7 mouse cellular contexts compared by ENCODE assay signal in the genomic region with DNA sequence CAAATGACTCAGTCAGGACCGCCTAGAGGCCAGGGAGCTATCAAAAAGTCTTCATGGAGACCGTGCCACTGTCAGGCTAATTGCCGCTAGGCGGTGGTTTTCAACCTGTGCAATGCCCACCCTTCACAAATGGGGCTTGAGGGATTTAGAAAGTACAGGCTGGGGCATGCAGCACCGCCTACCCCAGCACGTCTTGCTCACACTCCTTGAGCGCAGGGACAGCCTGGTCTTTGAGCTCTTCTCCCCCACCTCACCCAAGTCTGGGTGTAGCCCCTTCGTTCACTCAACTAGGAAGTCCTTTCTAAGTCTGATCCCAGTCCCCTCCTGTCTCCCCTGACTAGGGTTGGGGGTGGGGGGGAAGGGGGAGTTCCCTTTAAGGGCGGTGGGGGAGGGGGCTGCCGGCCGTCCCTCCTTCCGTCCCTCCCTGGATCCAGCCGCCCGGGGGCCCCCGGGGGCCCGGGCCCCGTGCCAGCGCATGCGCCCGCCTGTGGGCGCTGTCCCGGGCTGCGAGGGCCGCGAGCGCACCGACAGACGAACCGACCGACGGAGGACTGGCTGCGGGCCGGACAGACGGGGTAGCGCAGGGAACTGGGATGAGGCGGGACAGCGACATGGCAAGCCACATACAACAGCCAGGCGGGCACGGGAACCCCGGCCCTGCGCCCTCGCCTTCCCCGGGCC. TPM values are rescaled to one million over a fixed set of nuclear protein-coding genes. Genes with fewer than 3 reads are reported as not detected.
A peak's percentile ranks its signal among the peaks of the same experiment; 100 is the strongest.
DNase-seq lines count a peak whose midpoint lies in the region; ATAC-seq lines count a peak whose summit lies in the region.

A gene (plus strand): TSS at position 497 of the 681 bp plus-strand sequence.

- no peak within 1 kb of the TSS; the same call in 1 of the 2 replicates for H3K9ac ChIP-seq in embryonic facial prominence, embryonic 15.5 days
- H3K9ac ChIP-seq in intestine, embryonic 14.5 days (ENCODE audit: low read length) = peak within 1 kb of the TSS; percentile 30

- H3K4me1 ChIP-seq in embryonic facial prominence, embryonic 15.5 days = peaks cover 18% of the 10 kb centered on the region
- H3K4me1 ChIP-seq in intestine, embryonic 14.5 days (replicated peaks; ENCODE audit: control insufficient read depth, insufficient read depth, low read length) = peaks cover 3% of the 10 kb centered on the region; the same call in 1 of the 2 replicates
- peaks cover 25% of the 10 kb centered on the region for H3K4me1 ChIP-seq in midbrain, embryonic 10.5 days

- WGBS in embryonic facial prominence, embryonic 15.5 days = 1% methylated on average over 39 of the region's 43 CpGs
- WGBS in intestine, embryonic 14.5 days = 2% methylated on average over 42 of the region's 43 CpGs
- WGBS in midbrain, embryonic 10.5 days = under 1% methylated on average over 42 of the region's 43 CpGs

- peak within 1 kb of the TSS; percentile 73 for H3K4me2 ChIP-seq in embryonic facial prominence, embryonic 15.5 days (replicated peaks)
- H3K4me2 ChIP-seq in intestine, embryonic 14.5 days (ENCODE audit: low read length) = peak within 1 kb of the TSS; percentile 62

- 0 out of 2 replicates have a peak, but pooled peaks cover 4% of the 10 kb centered on the region for H3K9me3 ChIP-seq in embryonic facial prominence, embryonic 15.5 days (replicated peaks)
- H3K9me3 ChIP-seq in intestine, embryonic 14.5 days (ENCODE audit: control insufficient read depth, low read length) = peaks cover 12% of the 10 kb centered on the region
- peaks cover 10% of the 10 kb centered on the region for H3K9me3 ChIP-seq in midbrain, embryonic 10.5 days (replicated peaks)

- no peaks in the 10 kb centered on the region for H3K36me3 ChIP-seq in embryonic facial prominence, embryonic 15.5 days
- no peaks in the 10 kb centered on the region for H3K36me3 ChIP-seq in intestine, embryonic 14.5 days (ENCODE audit: control insufficient read depth, insufficient read depth, low read length)
- no peaks in the 10 kb centered on the region for H3K36me3 ChIP-seq in midbrain, embryonic 10.5 days

- H3K27ac ChIP-seq in embryonic facial prominence, embryonic 15.5 days (replicated peaks) = no peak within 1 kb of the TSS
- H3K27ac ChIP-seq in intestine, embryonic 14.5 days (ENCODE audit: low read depth) = no peak within 1 kb of the TSS
- H3K27ac ChIP-seq in midbrain, embryonic 10.5 days (replicated peaks) = peak within 1 kb of the TSS; percentile 50; the same call in 1 of the 2 replicates

- peak; percentile 9; the same call in 1 of the 2 replicates for ATAC-seq in embryonic facial prominence, embryonic 15.5 days (ENCODE audit: insufficient number of reproducible peaks, low FRiP score, low TSS enrichment, low read depth)
- 0 out of 2 replicates have a peak, but pooled peaks have one; percentile 56 for ATAC-seq in intestine, embryonic 14.5 days (replicated peaks; ENCODE audit: low FRiP score, low TSS enrichment, low read depth)

- H3K4me3 ChIP-seq in embryonic facial prominence, embryonic 15.5 days (replicated peaks) = peak within 1 kb of the TSS; percentile 45
- peak within 1 kb of the TSS; percentile 38 for H3K4me3 ChIP-seq in intestine, embryonic 14.5 days (ENCODE audit: low read depth, low read length)
- H3K4me3 ChIP-seq in midbrain, embryonic 10.5 days = peak within 1 kb of the TSS; percentile 50

- peaks cover 44% of the 10 kb centered on the region for H3K27me3 ChIP-seq in embryonic facial prominence, embryonic 15.5 days
- H3K27me3 ChIP-seq in intestine, embryonic 14.5 days (replicated peaks; ENCODE audit: control insufficient read depth, insufficient read depth, low read length) = peaks cover 48% of the 10 kb centered on the region
- peaks cover 62% of the 10 kb centered on the region for H3K27me3 ChIP-seq in midbrain, embryonic 10.5 days (ENCODE audit: low read depth, poor library complexity, severe bottlenecking)

- no peak for DNase-seq in left cerebral cortex, adult 18-20 months (ENCODE audit: low spot score in 2 of 2)
- no peak for DNase-seq in left cerebral cortex, adult 9 months (ENCODE audit: low spot score in 2 of 2)
- DNase-seq in intestine, embryonic 14.5 days (ENCODE audit: low spot score) = peak; percentile 62
- DNase-seq in midbrain, embryonic 10.5 days (ENCODE audit: low spot score) = peak; percentile 25
- DNase-seq in thymus, postnatal 25 days = no peak
- no peak for DNase-seq in urinary bladder, postnatal 25 days (ENCODE audit: low spot score)

RNA-seq across cellular contexts. Expression of the gene that starts here (rescaled TPM):
- 10 to 100 TPM; 31.0 to 37.1 TPM for total RNA-seq in left cerebral cortex, adult 18-20 months (2021)
- 12.5 and 16.9 TPM in 2 replicates for polyA plus RNA-seq in embryonic facial prominence, embryonic 15.5 days (2015; fragmentation: Nextera tagmentation; extraction: Ambion mirVana)
- polyA plus RNA-seq in intestine, embryonic 14.5 days (2014; fragmentation: Nextera tagmentation; extraction: Ambion mirVana) = 0.70 and 0.81 TPM in 2 replicates
- 0.17 and 0.35 TPM in 2 replicates for polyA plus RNA-seq in midbrain, embryonic 10.5 days (2016; fragmentation: Nextera tagmentation; extraction: Ambion mirVana)

Comparison
In these comparisons a context has a peak if more than half of its experiments do, and no peak if none do; other contexts are left out.
1. Peak in DNase-seq, ATAC-seq, H3K4me3 ChIP-seq, H3K9ac ChIP-seq and H3K4me2 ChIP-seq in intestine, embryonic 14.5 days; RNA of the gene not detected or under 1 TPM.
2. Peak in DNase-seq, H3K4me3 ChIP-seq and H3K27ac ChIP-seq in midbrain, embryonic 10.5 days; RNA of the gene not detected or under 1 TPM.